Mouse (Mus musculus) brain, embryonic 14.5 days (tissue): Measurements from ENCODE around the gene Sost.

Experiments used
- CTCF ChIP-seq: fragments of 200-500 bp; IDR thresholded peaks from 2 replicates; pipeline ENCODE4 v1.5.1; 2012; ENCODE audit warnings: inconsistent platforms, mild to moderate bottlenecking, moderate library complexity, borderline replicate concordance; ENCODE audit not compliant: insufficient read depth, insufficient read length; ENCODE audit errors: extremely low read depth
- POLR2A ChIP-seq: fragments of 200-500 bp; IDR thresholded peaks from 2 replicates; pipeline ENCODE4 v1.6.1; 2012; ENCODE audit warnings: mild to moderate bottlenecking, inconsistent platforms, borderline replicate concordance; ENCODE audit not compliant: poor library complexity, insufficient read depth, insufficient read length, severe bottlenecking; ENCODE audit errors: extremely low read depth

GRCm38 (mm10) chr11:101986913-101987312 is 20.1 kb upstream of the Sost start, which contains the start of gene Dusp3:
- TF ChIP-seq CTCF, result no peak
- no peak for TF ChIP-seq POLR2A
